Mouse (Mus musculus) granulocyte monocyte progenitor cell, adult 5-6 weeks (primary cell): ENCODE results near the gene Pik3ap1. TPM values are rescaled to one million over a fixed set of nuclear protein-coding genes. Genes with fewer than 3 reads are reported as not detected.
"Not testable (repeated sequence)": the region's sequence is repeated elsewhere in the genome, so short reads cannot be mapped to it uniquely, and the experiment has no call there.

Experiments
- ATAC-seq: replicated peaks from 2 replicates; pipeline ENCODE4 v1.8.0; 2016; ENCODE audit warnings: mild to moderate bottlenecking, moderate TSS enrichment, inconsistent platforms; ENCODE audit not compliant: poor library complexity, severe bottlenecking
- total RNA-seq, 2 experiments: library from RNA; stranded (forward) in 1 of 2; stranded (reverse) in 1 of 2; fragments of 200-712, 200-1000 nt in 1 of 2; fragments of >200 nt in 1 of 2; fragmentation: Nextera tagmentation in 1 of 2; gene quantifications; 2 replicates each; pipeline ENCODE4 v1.2.3; 2014 to 2017

Gene Pik3ap1
- 23.3 and 24.6 TPM in 2 replicates for total RNA-seq (2014; fragmentation: Nextera tagmentation)
- total RNA-seq (2017) = 23.5 and 26.8 TPM in 2 replicates

- ATAC-seq = peak; percentile 79
These were observed at the start of gene Pik3ap1 for GRCm38 (mm10) chr19:41384922-41385508. Gene Pik3ap1 (minus strand): TSS chr19:41385102.

DNA sequence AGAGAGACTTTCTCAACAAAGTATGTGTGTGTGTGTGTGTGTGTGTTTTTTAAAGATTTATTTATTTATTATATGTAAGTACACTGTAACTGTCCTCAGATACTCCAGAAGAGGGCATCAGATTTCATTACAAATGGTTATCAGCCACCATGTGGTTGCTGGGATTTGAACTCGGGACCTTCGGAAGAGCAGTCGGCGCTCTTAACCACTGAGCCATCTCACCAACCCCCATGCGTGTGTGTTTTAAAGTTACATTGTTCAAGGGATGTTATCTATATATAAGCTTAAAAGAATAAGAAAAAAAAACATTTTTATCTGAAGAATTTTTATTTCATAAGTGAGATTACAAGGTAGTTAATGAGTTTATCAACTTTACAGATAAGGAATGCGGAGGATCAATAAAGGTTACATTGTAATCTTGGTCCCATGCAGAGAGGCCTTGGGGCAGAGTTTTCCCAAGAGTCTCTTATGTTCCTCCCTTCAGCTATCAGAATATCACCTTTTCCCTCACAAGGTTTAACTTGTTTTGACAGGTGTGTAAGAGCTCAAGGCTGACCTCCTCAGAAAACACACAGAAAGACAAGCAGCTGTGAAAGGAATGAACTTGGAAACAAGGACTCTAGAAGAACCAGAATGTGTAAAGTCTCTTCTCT is 46.7 kb upstream of the Pik3ap1 start:
- ATAC-seq = not testable (repeated sequence)

- not testable (repeated sequence) for ATAC-seq
These were observed 41.2 kb upstream of the Pik3ap1 start for GRCm38 (mm10) chr19:41425927-41426772.

DNA sequence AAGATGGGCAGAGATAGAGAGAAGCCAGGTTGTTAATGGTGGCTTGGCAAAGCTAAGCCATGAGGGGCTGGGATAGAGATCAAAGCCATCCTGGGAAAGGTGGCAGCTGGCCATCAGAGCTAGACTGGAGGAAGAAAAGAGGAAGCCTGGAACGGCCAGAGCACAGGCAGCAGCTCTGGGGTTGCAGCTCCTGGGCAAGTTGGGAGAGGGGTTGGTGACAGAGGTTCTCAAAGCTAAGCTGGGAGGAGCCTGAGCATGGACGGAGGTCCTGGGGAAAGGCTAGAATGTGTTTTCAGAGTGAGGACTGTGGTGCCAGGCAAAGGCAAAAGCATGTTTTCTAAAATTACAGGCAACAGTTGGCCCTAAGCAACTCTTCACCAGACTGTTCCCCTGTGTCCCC is 36.4 kb upstream of the Pik3ap1 start:
- peak; percentile 57 for ATAC-seq

GRCm38 (mm10) chr19:41418786-41419185 is 33.9 kb upstream of the Pik3ap1 start:
- ATAC-seq = no peak

DNA sequence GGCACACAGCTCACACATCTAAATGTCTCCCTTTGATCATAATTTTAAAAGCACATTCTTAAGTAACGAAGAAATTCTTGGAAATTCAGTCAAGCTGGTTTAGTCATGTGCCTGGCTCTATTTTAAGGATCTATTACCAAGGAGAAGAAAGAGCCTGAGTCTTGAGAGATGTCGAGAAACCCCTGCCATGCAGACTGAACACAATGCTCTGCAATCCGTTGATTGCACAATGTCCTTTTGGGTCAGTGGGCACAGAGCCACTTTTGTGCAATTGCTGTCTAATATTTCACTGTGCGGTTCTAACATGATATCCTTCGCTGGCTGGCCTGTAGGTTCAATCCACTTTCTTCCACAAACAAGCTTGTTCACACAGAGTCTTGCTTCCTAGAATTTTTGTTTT is 33.1 kb upstream of the Pik3ap1 start:
- ATAC-seq = peak; percentile 93

DNA sequence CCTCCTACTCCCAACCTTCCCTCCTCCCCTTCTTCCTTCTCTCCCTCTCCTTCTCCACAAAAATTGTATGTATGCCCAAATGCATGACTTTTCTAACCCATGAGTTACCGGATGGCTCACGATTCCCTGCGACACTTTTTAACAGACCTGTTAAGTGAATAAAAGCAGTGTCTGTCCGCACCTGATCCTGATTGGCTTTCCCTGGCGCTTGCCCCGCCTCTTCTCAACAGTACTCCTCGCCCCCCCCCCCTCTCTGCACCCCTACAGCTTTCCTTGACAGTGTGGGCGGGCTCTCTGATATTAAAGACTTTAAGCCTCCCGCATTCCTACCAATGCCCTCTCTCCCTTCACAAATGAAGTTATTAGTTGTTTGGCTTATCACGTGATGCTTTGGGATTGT is 31.3 kb upstream of the Pik3ap1 start:
- no peak for ATAC-seq

GRCm38 (mm10) chr19:41402603-41403002 is 17.7 kb upstream of the Pik3ap1 start:
- ATAC-seq = peak; percentile 100

GRCm38 (mm10) chr19:41390856-41391255 is 6.0 kb upstream of the Pik3ap1 start:
- ATAC-seq = no peak

DNA sequence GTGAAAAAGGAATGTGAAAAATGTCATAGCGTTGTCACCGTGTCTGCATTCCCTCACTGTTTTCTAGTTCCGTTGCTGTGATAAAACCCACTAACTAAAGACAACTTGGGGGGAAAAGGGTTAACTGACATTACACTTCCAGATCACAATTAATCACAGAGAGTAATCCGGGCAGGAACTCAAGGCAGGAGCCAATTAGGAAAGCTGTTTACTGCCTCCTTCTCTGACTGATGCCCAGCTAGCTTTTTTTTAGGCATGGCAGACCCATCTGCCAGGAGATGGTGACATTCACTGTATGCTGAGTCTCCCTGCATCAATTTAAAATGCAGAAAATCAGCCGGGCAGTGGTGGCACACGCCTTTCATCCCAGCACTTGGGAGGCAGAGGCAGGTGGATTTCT is 4.4 kb upstream of the Pik3ap1 start:
- no peak for ATAC-seq

DNA sequence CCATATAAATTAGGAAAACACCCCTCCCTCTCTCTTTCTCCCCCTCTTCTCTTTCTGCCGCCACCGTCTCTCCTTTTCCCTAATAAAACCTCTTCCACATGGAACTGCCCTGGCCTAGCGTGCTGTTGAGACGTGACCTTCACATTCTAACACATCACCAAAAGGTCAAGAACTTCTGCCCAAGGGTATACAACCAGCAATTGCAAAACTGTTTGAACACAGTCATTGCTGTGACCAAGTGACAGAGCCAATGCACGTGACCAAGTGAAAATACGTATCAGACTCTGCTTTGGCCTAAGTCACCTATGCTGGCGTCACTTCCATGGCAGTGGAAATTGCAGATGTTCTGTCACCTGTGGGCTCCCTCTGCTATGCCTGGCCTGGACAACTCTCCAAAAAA is 3.3 kb upstream of the Pik3ap1 start:
- ATAC-seq = no peak

- ATAC-seq = no peak
These were observed 2.4 kb upstream of the Pik3ap1 start for GRCm38 (mm10) chr19:41387262-41387661.

DNA sequence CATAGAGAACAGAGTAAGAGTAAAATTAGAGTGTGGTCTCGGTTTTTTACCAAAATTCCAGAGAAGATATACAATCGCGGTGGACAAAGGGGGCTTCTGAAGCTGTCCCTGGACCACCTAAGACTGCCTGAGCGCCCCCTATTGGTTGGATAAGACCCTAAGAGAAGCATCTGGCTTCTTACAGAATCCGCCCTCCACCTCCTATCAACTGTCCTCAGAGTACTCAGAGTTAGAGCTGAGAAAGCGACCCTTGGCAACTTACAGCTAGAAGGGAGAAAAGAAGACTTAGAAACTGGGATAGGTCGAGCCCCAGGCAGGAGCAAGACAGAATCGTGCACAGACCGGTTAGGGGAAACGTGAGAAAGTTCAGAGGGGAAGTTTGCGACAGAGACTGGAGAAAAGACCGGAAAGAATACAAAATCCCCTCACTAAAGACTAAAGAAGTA is 473 bp downstream of the Pik3ap1 start:
- peak; percentile 15; the same call in 1 of the 2 replicates for ATAC-seq

GRCm38 (mm10) chr19:41382391-41382978 is 2.4 kb downstream of the Pik3ap1 start:
- ATAC-seq = peak; percentile 20; the same call in 1 of the 2 replicates

- ATAC-seq = no peak
These were observed 3.2 kb downstream of the Pik3ap1 start for GRCm38 (mm10) chr19:41381581-41382239.

DNA sequence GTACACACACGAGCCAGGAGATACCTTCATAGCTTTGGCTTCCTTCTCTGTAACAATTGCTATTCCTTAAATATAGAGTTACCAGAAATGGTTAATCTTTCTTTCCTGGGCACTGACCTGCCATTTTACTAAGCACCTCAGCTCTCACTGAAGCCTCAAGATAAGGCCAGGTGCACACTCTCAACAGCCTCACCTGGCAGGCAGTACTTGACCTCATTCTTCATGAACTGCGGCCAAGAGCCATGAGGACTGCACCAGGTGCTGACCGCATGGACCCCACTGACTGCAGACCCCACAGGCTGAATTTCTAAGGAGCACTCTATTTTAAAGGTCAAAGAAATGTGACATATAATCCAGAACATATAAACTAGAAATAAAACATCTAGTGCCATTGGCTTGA is 5.7 kb downstream of the Pik3ap1 start:
- ATAC-seq = no peak

DNA sequence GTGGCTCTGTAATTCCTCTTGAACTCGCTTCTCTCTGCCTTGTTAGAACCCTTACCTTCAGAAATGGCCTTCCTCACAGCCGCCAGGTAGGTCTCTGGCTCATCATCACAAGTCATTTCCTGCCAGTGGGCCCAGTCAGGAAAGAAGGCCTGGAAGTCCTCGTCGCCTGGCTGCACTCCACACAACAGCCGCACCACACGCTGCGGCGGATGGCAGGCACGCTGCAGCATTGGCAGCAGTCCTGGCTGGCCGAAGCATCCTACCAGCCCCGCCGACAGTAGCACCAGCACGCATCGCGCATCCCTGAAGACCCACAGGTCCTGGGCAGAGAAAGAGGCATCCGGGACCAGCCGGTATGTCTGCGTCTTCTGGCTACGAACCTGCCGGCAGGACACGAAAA is 9.1 kb downstream of the Pik3ap1 start:
- ATAC-seq = no peak

DNA sequence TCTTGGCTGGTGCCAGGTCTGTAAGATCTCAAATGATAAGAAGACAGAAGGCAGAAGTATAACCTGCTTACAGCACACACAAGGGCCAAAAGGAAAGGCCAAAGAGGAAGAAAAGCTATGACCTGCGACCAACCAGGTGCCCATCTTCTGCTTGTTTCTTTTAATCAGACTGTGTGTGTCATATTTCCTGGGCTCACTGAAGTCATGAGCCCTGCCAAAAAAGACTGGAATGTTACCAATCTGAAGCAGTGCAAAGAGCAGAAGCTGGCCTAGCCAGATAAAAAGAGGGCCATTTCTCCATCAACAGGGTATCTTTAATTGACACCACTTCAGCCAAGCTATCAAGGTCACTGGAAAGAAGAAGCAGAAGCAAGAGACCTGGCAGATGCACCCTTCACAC is 9.8 kb downstream of the Pik3ap1 start:
- no peak for ATAC-seq

- peak; percentile 21; the same call in 1 of the 2 replicates for ATAC-seq
These were observed 10.2 kb downstream of the Pik3ap1 start for GRCm38 (mm10) chr19:41374658-41375057.

- peak; percentile 43 for ATAC-seq
These were observed 12.6 kb downstream of the Pik3ap1 start for GRCm38 (mm10) chr19:41372322-41372721.
